Mouse (Mus musculus): ENCODE measurements around the gene Fgfr2. TPM values are rescaled to one million over a fixed set of nuclear protein-coding genes. Genes with fewer than 3 reads are reported as not detected.

The Fgfr2 gene
- polyA plus RNA-seq, 1 experiment from 2014 or later = 47.9 TPM

DNA sequence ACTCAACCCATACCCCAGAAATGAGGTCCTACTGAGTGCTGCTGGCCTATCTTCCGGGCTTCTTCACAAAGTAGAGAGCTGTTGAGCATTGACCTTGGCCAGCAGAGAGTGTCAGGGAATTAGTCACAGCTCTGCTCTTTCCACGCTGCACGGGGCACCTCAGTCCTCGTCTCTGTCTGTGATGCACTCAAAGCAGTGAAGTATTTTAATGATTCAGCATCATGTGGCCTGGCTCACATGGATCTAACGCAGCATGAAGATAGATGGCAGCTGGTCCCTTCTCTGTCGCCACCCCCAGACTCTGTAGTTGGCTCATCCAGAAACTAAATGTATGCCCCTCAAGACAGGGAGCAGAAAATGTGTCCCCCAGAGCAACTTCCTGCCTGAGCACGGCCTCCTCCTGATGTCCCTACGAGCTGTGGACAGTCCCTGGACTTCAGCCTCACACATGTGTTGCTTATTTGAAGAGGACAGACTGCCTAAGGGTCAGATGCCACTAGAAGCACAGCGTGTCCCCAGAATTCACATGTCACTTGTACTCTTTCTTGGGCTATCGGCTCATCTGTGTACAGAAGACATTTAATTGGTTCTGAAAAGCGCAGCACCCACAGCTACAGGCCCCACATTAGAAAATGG lies 697.7 kb downstream of the Fgfr2 start:
- no peaks in the 10 kb centered on the region for H3K9me3 ChIP-seq (replicated peaks)
- H3K9ac ChIP-seq = no peak overlapping the region
- H3K4me2 ChIP-seq = no peak overlapping the region
- H3K27ac ChIP-seq = no peak overlapping the region
- no peaks in the 10 kb centered on the region for H3K27me3 ChIP-seq
- H3K36me3 ChIP-seq (ENCODE audit: poor library complexity, severe bottlenecking) = no peaks in the 10 kb centered on the region
- ATAC-seq = no peak
- peaks cover 6% of the 10 kb centered on the region for H3K4me1 ChIP-seq
- 79% methylated on average over 11 of the region's 11 CpGs for WGBS
- H3K4me3 ChIP-seq = no peak overlapping the region

DNA sequence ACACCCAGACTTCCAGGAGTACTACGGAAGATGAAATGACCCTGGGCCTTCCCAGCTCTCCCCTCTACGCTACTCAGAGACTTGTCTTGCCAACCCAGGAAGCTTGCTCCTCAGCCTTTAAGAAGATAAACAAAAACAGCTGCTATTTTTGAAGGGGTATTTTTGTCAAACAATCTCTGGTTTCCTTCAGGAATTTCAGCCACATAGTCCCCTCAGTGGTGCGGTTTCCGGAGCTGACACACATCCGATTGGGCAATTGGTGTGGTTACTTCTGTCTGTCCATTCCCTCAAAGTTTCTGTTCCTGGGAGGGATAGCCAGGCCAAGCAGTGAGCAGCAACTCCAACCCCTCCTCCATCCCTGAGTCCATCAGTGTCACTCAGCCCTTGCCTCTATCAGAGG lies 699.6 kb downstream of the Fgfr2 start:
- no peaks in the 10 kb centered on the region for H3K36me3 ChIP-seq (ENCODE audit: poor library complexity, severe bottlenecking)
- H3K4me3 ChIP-seq = no peak overlapping the region
- no peak overlapping the region for H3K4me2 ChIP-seq
- no peaks in the 10 kb centered on the region for H3K9me3 ChIP-seq (replicated peaks)
- ATAC-seq = no peak
- H3K27me3 ChIP-seq = no peaks in the 10 kb centered on the region
- no peak overlapping the region for H3K27ac ChIP-seq
- H3K4me1 ChIP-seq = no peaks in the 10 kb centered on the region
- no peak overlapping the region for H3K9ac ChIP-seq
- WGBS = 91% methylated on average over 5 of the region's 5 CpGs

DNA sequence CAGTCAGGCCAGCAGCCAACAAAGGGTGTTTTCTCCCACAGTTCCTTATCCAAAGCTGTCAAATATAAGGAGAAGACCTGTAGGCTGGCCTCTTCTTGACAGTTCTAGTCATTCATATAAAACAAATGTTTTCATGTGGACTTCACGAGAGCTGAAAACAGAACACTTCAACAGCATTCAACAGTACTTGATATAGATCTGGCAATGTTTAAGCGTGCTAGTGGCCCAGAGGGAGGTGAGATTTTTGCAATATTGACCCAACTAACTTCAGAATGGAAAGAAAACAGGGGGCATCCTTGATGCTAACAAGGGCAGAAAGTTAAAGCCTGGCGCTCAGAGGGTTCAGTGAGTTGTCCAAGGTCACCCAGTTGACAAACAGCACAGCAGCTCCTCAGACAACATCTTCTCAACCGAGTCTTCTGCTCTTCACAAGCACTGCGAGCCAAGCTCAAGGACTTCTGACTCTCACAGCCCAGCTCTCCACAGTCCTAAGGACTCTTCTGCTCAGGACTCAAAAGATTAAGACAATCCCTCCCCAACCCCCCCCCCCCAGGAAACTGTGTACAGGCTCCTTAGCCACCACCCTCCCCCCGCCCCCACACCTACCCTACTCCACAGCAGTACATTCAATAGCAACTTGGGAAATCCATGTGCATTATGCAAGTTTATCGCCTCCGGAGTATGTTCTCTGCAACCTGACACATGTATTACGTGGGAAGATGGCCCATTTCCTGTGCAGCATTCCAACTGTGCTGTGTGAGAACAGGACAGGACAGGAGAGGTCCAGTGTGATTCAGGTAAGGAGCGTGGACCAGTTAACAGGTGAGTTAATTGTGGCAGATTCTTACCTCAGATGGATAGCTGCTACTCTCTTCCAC lies 703.5 kb downstream of the Fgfr2 start:
- 93% methylated on average over 10 of the region's 10 CpGs for WGBS
- H3K4me3 ChIP-seq = no peak overlapping the region

DNA sequence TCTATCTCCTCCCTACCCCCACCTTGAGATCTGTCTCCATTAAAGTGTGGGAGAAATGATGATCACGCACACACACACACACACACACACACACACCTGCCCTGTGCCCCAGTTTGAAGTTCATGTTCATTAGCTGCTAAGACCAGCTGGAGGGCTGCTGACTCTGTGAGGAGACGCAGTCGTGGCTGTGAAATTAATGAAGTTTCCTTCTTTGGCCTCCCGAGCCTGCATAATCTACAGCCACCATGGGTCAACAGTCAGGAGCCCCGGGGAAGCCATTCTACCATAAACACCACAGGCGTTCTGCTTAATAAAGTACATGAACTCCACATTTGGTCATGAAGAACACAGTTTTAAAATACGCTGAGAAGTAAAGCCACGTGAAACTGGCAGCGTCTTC lies 706.3 kb downstream of the Fgfr2 start:
- H3K9ac ChIP-seq = no peak overlapping the region
- H3K9me3 ChIP-seq (replicated peaks) = no peaks in the 10 kb centered on the region
- H3K4me2 ChIP-seq = no peak overlapping the region
- 72% methylated on average over 9 of the region's 9 CpGs for WGBS
- no peaks in the 10 kb centered on the region for H3K27me3 ChIP-seq
- H3K27ac ChIP-seq = no peak overlapping the region
- H3K4me3 ChIP-seq = no peak overlapping the region
- no peaks in the 10 kb centered on the region for H3K4me1 ChIP-seq
- H3K36me3 ChIP-seq (ENCODE audit: poor library complexity, severe bottlenecking) = no peaks in the 10 kb centered on the region
- ATAC-seq = no peak

More for the DNA sequence above, 703.5 kb downstream of the Fgfr2 start:
- Histone ChIP-seq H3K27me3 (no peaks in the 10 kb centered on the region), H3K36me3 (ENCODE audit: poor library complexity, severe bottlenecking) (no peaks in the 10 kb centered on the region), H3K4me1 (no peaks in the 10 kb centered on the region), H3K4me2 (no peak overlapping the region), H3K9me3 (replicated peaks) (no peaks in the 10 kb centered on the region), H3K27ac (no peak overlapping the region), H3K9ac (no peak overlapping the region)
- ATAC-seq = no peak

DNA sequence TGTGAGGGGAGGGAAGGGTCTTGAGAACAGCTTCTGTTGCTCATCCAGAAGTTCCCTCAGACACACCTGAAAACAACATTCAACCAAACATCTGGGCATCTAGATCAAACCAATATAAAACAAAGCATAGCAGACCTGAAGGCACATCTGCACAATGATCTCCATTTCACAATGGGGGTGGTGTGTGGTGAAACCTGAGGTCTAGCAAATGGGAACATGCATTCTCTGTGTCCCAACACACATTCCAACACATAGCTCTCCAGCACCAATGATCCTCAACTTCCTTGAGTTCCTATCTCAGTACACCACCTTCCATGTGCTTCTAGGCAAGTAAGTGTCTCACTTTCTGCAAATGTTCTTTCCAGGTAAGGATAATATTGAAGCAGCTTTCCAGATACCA lies 707.3 kb downstream of the Fgfr2 start:
- no peak for ATAC-seq
- Histone ChIP-seq H3K4me3 (no peak overlapping the region), H3K36me3 (ENCODE audit: poor library complexity, severe bottlenecking) (no peaks in the 10 kb centered on the region), H3K4me1 (no peaks in the 10 kb centered on the region), H3K9me3 (replicated peaks) (no peaks in the 10 kb centered on the region), H3K9ac (no peak overlapping the region), H3K4me2 (no peak overlapping the region), H3K27ac (no peak overlapping the region), H3K27me3 (no peaks in the 10 kb centered on the region)

DNA sequence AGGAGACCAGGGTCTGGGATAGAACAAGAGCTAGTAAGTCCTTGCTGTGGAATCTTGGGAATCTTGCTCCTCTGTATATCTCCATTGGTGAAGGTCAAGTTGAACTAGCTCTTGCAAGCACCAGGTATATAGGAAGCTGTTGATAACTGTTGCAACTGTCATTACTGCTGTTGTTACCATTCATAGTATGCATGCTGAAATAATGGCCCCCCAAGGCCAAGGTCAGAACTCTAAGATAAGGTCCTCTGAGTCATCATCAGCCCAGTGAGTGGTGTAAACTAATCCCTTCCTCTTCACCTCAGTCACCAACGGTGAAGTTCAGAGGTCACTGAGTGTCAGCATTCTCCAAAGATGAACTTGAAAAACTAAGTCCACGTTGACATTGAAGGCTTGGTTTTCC lies 710.6 kb downstream of the Fgfr2 start:
- Histone ChIP-seq H3K4me1 (no peaks in the 10 kb centered on the region), H3K27me3 (no peaks in the 10 kb centered on the region), H3K36me3 (ENCODE audit: poor library complexity, severe bottlenecking) (no peaks in the 10 kb centered on the region), H3K27ac (no peak overlapping the region), H3K4me3 (no peak overlapping the region), H3K4me2 (no peak overlapping the region), H3K9ac (no peak overlapping the region), H3K9me3 (replicated peaks) (no peaks in the 10 kb centered on the region)
- no peak for ATAC-seq
- WGBS = 74% methylated on average over 2 of the region's 2 CpGs

DNA sequence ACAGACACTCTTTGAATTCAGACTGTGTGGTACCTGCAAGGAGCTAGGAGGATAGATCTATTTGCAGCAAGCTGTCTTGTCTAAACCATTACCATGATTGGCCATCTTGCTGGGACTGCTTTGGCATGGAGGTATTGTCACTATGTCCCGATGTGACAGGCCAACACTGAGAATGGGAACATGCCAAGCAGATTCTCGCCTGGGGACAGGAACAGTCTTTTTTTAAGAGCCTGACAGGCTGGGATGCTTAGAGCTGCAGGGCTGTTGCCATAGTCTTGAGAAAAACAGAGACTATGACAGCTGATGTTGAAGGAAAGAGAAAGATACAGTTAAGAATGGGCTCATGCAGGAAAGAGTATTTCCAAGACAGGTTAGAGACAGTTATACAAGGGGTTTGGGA lies 711.4 kb downstream of the Fgfr2 start:
- H3K9ac ChIP-seq = no peak overlapping the region
- 76% methylated on average over 2 of the region's 2 CpGs for WGBS
- H3K27me3 ChIP-seq = no peaks in the 10 kb centered on the region
- H3K9me3 ChIP-seq (replicated peaks) = no peaks in the 10 kb centered on the region
- H3K4me1 ChIP-seq = no peaks in the 10 kb centered on the region
- no peaks in the 10 kb centered on the region for H3K36me3 ChIP-seq (ENCODE audit: poor library complexity, severe bottlenecking)
- ATAC-seq = no peak
- no peak overlapping the region for H3K27ac ChIP-seq
- H3K4me2 ChIP-seq = no peak overlapping the region
- no peak overlapping the region for H3K4me3 ChIP-seq

DNA sequence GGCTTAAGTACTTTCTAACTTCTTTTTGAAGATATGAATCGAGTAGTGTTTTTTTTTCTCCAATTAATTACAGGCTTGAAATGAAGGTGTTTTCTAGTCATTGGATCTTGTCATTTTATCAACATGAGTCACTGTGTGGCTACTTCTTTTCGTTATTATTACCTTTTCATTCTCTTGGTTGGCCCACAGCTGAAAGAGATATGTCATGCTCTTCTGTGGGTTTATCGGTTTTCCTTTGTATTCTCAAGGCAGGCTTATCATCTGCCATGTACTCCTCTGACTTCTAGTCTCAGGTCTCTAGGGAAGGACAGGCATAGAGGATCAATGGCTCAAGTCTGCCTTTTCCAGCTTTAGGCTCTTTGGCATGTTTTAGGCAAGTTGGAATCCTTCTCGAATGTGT lies 712.2 kb downstream of the Fgfr2 start:
- ATAC-seq = no peak
- Histone ChIP-seq H3K4me2 (no peak overlapping the region), H3K9ac (no peak overlapping the region), H3K36me3 (ENCODE audit: poor library complexity, severe bottlenecking) (no peaks in the 10 kb centered on the region), H3K4me1 (no peaks in the 10 kb centered on the region), H3K9me3 (replicated peaks) (no peaks in the 10 kb centered on the region), H3K4me3 (no peak overlapping the region), H3K27me3 (no peaks in the 10 kb centered on the region), H3K27ac (no peak overlapping the region)
- 79% methylated on average over 4 of the region's 4 CpGs for WGBS

DNA sequence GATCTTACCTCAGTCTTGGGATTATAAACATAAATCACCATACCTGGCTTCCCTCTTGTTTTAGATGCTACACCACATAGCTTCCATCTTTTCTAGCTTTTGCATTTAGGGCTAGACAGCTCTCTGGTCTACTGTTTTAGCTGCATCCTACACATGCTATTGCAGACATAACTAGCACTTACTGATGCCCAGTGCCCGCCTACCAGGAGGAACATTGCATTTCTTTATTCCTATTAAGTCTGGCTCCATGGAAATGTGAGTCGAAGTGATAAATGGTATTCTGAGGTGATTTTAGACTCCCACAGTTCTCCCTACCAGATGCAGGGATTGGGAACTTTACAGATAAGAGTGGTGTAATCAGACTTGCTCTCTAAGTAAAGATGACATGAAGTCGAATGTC lies 713.3 kb downstream of the Fgfr2 start:
- no peak overlapping the region for H3K27ac ChIP-seq
- ATAC-seq = no peak
- H3K4me1 ChIP-seq = no peaks in the 10 kb centered on the region
- H3K27me3 ChIP-seq = no peaks in the 10 kb centered on the region
- no peaks in the 10 kb centered on the region for H3K9me3 ChIP-seq (replicated peaks)
- H3K9ac ChIP-seq = no peak overlapping the region
- WGBS = 90% methylated on average over 3 of the region's 3 CpGs
- no peak overlapping the region for H3K4me2 ChIP-seq
- H3K4me3 ChIP-seq = no peak overlapping the region
- no peaks in the 10 kb centered on the region for H3K36me3 ChIP-seq (ENCODE audit: poor library complexity, severe bottlenecking)

DNA sequence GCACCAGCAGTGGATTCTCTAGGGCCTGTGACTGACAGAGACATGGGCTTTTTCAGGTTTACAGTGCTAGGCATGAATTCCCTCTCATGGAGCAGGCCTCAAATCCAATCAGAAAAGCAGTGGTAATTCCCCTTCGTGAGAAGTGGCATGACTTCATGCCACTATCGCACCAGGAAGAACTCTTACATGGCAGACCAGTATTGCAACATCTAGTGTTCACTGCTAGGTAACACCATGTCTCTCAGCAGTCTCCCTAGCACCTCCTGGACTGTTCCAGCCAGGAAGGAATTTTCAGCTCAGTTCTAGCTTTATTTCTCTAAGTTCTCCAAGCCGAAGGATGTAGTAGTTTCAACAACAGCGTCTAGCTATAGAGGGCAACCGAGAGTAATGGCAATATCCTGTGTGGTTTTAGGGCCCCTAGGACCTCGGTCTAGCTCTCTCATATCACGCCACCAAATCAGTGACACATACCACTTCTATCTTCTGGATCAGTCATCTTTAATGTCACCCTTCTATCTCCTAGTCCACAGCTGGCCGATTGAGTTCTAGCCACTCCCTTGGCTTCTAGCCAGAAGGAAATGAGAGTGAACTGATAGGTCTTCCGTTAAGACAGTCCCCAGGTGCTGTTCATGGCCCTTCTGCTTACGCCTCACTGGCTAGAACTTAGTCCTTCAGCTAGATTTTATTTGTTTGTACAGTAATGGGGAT lies 720.6 kb downstream of the Fgfr2 start:
- no peak overlapping the region for H3K4me3 ChIP-seq
- H3K9me3 ChIP-seq (replicated peaks) = no peaks in the 10 kb centered on the region
- 92% methylated on average over 10 of the region's 10 CpGs for WGBS
- 0 out of 2 replicates have a peak, but pooled peaks cover 13% of the 10 kb centered on the region for H3K4me1 ChIP-seq
- ATAC-seq = no peak
- no peaks in the 10 kb centered on the region for H3K27me3 ChIP-seq
- H3K4me2 ChIP-seq = no peak overlapping the region
- H3K36me3 ChIP-seq (ENCODE audit: poor library complexity, severe bottlenecking) = no peaks in the 10 kb centered on the region
- H3K27ac ChIP-seq = no peak overlapping the region
- no peak overlapping the region for H3K9ac ChIP-seq

DNA sequence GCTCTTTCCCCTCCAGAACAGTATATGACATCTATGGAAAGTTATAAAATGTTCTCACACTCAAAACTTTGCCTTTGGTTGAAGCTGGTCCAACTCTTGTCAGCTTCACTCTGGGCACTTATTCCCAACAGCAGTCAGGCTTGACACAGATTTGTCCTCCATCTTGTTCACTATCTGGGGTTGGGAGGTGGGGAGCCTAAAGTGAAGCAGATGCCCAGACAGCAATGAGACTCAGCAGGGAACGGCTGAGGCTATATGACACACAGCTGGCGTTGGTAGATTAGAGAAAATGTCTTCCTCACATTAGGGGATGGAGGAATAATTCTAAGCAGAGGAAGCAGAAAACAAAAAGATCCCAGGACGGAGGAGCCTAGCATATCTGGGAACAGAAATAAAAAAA lies 724.7 kb downstream of the Fgfr2 start:
- Histone ChIP-seq H3K9me3 (replicated peaks) (no peaks in the 10 kb centered on the region), H3K27ac (no peak overlapping the region), H3K4me3 (no peak overlapping the region), H3K36me3 (ENCODE audit: poor library complexity, severe bottlenecking) (no peaks in the 10 kb centered on the region), H3K9ac (no peak overlapping the region), H3K4me2 (no peak overlapping the region), H3K4me1 (0 out of 2 replicates have a peak, but pooled peaks cover 3% of the 10 kb centered on the region), H3K27me3 (no peaks in the 10 kb centered on the region)
- no peak for ATAC-seq
- 76% methylated on average over 3 of the region's 3 CpGs for WGBS

DNA sequence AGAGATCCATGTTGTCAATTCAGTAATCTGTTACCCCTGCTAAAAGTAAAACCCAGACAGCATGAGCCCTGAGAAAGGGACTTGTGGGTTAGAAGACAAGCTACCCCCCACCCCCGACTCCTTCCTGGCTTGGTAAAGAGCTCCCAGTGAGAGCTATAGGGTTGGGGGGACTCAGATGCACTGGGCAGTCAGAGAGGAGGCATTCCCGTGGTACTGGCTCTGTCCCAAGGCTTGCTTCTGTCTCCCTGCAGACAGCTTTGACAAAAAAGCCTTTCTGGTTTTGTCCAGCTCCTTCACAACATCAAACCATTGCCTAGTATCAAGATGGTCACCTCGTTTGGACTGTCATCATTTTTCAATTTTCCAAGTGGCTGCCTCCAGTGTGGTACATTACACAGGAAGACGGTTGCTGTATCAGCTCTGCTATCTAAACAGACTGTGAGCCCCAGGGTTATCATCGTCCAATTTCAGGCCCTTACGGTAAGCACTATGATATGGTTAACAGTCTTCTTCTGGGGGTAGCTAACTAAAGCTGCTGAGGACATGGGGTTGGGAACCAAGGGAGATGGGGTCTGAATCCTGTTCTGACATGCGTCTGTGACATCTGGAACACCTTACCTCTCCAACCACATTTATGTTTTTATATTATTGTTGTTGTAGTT lies 726.4 kb downstream of the Fgfr2 start:
- ATAC-seq = no peak
- no peaks in the 10 kb centered on the region for H3K9me3 ChIP-seq (replicated peaks)

More for the DNA sequence above, 726.4 kb downstream of the Fgfr2 start:
- Histone ChIP-seq H3K4me1 (no peaks in the 10 kb centered on the region), H3K27ac (no peak overlapping the region), H3K27me3 (no peaks in the 10 kb centered on the region), H3K4me3 (no peak overlapping the region), H3K4me2 (no peak overlapping the region), H3K36me3 (ENCODE audit: poor library complexity, severe bottlenecking) (no peaks in the 10 kb centered on the region), H3K9ac (no peak overlapping the region)
- 73% methylated on average over 7 of the region's 7 CpGs for WGBS

Measured in forebrain, embryonic 13.5 days (tissue).